Mouse (Mus musculus): ENCODE data around the gene Tmem47.

The Tmem47 gene

DNA sequence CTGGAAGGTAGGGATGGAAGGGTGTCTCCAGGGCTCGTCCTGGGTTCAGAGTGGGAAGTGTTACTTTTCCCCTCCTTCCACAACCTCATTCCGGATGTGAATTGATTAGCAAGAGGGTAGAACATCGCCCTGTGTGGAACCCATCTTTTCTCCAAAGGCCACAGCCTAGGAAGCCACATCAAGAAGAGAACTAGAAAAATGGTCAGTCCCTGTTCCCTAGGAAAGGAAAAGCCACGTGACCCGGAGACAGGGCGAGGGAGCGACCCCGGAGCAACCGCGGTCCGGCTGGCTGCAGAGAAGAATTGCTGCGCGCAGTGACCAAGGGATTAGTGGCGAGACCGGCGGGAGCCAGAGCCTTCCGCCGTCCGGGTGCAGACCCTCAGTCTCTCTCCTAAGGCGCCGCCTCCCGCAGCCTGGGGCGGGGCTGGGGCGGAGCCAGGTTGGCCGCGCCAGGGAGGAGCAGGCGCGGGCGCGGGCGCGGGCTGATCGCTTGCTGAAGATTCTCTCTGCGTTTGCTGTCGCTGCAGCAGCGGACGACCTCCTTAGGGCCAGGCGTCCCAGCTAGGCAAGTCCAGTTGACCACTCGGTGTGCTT, at the start of gene Tmem47:
TSS of gene Tmem47 (plus strand) at position 489 of the 594 bp plus-strand sequence.
- no peak for DNase-seq

DNA sequence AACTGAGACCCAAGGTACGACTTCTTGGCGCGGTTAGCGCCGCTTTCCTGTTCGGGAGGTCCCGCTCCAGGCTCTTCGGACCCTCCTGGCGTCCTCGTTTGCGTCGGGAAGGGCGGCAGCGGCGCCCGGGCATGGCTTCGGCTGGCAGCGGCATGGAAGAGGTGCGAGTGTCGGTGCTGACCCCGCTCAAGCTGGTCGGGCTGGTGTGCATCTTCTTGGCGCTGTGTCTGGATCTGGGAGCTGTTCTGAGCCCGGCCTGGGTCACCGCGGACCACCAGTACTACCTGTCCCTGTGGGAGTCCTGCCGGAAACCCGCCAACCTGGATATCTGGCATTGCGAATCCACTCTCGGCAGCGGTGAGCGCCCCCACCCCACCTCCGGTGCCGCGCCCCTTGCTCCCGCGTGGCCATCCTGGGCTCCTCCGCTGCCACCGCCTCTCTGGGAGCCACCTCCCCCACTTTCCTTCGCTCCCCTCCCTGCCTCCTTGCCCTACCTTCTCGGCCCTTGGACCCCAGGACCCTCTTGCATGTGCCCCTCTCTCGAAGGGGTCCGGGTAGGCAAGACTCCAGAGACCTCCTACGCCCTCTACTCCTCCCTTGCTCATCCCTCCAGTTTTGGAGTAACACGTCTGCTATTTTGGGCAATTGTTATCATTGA, 435 bp downstream of the Tmem47 start:
- DNase-seq: no peak

DNA sequence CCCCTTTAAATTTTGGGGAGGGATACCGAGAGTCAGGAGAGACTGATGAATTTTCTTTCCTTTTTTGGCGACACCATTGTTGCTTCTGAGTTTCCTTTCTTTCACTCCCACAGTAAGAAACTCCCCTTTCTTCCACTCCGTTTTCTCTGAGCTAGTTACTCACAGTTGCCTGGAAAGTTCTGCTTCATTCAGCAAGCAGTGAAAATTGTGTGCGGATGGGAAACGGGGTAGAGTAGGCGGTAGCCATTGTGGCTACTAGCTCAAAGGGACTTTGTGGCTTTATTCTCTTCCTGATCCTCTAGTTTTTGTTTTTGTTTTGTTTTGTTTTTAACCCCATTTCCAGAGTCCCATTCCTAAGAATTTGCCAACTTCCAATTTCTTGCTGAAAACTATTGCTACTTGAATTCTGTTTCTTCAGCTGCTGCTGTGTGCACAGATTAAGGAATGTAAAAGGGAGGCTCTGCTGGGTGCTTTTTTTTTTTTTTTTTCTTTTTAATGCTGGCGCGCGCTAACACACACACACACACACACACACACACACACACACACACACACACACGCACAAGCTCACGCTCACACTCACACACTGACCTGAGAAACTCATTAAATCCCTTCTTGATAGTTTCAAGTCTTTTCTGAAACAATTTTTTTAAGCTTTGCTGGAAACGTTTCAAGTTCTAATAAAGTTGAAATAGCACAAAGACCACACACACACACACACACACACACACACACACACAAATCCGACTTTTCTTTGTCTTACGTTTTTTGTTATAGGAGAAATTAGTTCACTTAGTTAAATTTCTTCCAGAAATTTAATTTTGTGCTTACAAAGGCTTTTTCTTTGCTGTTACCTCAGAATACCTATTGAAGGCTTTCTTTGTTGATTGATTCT, 1.5 kb downstream of the Tmem47 start:
- no peak for DNase-seq

DNA sequence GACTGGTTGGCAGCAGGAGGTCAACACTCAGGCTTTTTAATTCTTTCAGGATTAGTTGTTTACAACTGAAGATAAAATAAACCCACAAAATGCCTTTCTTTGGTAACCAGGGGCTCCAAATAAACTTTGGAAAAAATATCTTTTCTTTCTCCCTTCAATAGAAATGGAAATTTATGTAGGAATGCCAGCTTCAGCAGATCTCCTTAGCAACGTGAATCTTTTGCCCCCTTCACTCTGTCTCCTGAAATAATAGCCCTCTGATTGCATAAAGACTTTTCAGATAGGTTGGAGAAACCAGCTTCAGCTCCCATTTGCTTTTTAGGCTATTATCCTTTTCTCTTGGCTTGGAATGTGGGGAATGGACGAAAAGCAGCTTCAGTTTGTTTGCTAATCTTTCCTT, 2.2 kb downstream of the Tmem47 start:
- no peak for DNase-seq

DNA sequence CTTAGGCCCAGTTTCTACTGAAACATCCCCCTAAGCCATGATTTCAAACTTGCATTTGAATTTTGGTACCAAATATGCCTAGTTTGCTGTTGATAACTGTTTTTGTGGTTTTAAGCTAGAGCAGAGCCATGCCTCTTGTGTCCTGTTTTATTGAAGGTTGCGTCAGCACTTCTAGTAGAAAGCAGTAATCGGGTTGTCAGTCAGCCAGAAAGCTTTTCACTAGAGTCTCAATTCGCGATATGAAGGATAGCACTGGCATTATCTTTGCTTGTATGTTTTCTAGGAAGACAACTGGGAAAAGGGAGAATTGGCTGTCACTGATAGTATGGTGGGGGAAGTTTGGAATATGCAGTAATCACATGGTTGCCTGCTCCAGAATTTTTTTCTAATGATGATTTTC, 3.3 kb downstream of the Tmem47 start:
- DNase-seq: no peak

DNA sequence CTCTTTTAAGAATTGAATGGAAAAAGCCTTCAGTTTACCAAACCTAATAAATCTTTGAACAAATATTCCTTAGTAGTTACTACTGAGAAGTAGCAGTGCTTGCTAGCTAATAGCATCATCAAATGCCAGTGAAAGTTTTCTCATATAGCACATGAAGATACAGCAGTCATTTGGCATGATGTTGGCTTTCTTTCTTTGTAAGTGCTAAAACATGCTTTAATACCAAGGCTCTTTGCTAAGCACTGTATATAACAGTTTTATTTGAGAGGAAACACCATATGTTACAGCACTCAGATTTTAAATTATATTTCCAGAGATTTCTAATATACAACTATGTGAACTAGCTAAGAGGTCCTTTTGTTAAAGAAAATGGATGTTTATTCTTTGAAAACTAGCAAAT, 8.0 kb downstream of the Tmem47 start:
- DNase-seq: no peak

DNA sequence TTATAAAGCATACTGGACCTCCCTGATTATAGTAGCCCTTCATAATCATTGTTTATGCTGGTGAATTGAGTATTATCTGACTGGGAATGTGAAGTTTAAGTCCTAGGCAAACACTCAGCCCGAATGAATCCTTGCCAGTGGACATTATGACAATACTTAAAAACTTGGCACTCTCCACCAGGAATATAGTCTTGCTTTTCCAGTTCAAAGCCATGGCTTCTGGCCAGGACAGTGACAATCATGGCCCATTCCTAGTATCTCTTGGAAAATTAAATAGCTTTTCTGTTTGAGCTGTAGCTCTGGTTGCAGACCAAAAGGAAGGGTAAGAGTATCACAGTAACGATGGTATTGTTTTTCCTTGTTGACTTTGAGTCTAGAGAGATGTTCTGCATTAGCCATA, 10.5 kb downstream of the Tmem47 start:
- DNase-seq: no peak

DNA sequence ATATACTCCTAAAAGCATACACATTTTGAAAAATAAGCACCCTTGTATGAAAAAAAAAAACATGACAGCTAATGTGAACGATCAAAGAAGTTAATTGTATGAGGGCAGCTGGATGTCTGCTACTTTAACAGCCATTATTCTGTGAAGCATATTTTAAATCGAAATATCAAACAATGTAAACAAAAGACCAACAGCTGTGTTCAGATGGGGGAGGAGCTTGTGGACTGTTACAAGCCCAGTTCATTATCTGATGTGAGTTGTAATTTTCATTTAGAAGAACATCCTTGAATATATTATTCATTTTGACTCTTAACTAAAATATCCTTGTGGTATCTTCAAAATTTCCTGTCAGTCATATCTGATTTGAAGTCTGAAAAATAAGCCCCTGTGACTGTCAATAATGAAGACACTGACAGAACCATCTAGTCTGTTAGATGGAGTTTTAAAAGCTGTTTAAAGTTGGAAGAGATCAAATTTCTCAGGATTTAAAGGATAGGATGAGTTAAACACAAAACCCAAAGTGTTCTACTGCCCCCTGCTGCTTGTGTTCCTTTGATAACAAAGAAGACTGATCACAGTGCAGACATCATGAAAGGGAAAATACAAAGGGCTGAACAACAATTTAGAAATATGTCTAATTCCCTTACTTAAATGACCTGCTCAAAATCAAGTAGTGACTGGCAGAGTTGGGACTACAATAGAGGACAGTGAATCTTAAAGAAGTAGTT, 14.7 kb downstream of the Tmem47 start:
- no peak for DNase-seq

DNA sequence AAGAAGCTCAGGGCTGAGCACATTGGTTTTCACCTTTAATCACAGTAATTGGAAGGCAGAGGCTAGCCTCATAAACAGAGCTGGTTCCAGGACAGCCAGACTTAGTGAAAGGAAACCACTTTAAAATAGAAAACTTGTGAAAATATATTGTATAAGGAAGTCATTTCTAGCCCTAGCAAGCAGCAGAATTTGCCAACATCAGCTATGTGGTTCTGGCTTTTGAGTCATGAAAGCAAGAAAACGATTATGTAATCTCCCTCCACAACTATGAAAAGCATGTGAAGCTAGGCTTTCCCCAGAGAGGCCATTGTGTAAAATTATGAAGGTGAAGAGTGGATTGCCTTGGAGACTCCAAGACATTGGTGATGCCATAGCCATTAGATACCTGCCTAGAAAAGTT, 76.9 kb downstream of the Tmem47 start:
- DNase-seq: no peak

All from thymus, postnatal 25 days (tissue).